Mouse (Mus musculus): Measurements from ENCODE around the gene Rab11fip3. TPM values are rescaled to one million over a fixed set of nuclear protein-coding genes. Genes with fewer than 3 reads are reported as not detected.

Rab11fip3 gene
- polyA plus RNA-seq, 2 experiments from 2014 or later: 1.8 to 2.3 TPM

DNA sequence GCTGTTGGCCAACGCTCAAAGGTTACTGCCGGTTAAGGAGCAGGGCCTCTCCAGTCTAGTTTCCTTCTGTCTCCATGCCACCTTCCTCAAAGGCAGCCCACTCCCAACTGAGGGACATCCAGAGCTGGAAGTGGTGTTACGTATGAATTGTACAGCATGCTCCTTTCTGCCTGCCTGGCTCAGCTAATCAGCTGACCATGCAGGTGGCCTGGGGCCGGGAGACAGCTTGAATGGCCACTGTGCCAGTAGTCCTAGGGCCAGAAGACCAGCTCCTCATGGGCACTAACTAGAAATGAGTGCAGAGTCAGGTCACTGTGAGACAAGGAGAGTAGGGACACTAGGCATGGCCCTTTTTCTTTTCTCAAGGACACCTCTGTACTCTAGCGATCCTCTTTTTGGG, 116.2 kb downstream of the Rab11fip3 start:
- ATAC-seq: no peak

DNA sequence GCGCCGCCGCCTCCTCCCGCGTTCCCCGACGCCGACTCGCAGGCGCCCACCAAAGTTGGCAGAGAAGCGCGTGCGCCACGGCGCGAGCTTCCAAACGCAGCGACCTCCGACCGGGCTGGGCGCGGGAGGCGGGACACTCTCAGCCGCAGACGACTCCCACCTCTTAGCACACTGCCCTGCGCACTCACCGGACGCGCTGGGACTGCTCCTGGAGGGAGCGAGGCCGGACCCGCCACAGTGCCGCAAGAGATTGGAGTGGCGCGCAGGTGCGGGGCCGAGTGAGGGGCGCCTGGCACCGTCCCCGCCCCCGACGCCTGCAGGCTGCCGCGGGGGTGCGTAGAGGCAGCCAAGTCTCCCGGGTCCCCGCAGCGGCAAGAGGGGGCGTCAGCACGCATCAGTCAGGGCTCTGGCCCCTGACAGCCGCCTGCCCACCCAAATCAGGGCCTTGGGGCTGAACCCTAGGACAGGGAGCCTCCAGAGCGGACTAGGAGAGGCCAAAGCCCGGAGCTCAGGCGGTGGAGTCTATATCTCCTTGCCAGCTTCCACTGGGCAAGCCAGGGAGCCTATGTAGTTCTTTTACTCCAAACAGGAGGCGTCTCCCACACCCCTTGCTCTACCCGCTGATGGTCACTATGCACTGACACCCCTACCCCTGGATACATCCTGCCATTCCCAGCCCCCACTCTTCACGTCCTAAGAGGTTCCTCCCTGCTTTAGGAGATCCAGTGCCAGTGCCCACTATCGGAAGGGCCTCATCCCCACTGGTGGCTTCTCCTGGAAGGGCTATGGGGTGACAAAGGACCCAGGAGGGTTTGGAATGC, 117.3 kb downstream of the Rab11fip3 start, which contains the start of gene A930017K11Rik:
TSS of gene A930017K11Rik (minus strand) at position 763 of the 821 bp plus-strand sequence.
- no peak for ATAC-seq

DNA sequence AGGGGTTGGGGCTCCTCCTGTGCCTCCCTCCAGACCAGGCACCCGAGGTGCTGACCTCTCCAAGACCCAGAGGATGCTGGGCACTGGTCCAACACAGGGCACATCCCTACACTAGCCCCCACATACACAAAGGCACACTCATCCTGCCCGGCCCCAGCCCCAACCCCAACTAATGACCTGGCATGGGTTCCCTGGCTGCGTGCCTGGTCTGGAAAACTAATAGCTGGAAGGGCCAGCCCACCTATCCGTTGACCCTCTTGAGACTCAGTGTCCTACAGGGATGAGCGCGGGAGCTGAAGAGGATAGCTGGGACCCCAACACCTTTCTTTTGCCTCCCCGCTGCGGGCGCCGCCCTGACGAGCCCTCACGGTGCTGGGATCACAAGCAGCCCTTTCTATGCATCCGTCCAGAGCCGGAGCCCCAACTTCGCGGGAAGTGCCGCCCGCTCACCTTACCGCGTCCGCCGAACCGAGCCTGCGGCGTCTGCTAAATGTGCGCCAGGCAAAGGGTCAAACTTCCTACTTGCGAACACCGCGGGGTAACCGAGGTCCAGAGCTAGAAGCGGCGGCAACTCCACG, 118.0 kb downstream of the Rab11fip3 start:
- ATAC-seq: no peak

DNA sequence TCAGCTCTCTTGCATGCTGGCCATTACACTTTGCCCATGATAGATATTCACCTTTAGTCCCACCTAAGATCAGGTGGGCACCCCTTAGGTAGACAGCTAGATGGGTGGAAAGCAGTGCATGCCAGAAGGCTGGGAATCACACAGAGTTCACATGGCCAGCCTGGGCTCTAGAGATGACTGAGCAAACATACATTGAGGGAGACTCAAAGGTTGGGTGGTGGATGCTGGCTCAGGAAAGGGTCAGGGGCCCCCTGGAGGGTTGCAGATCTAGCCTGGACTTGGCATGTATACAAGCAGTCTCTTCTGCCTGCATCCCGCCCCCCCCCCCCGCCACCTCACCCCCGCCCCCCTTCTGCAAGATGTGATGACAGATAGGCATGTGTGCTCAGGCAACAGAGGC, 118.6 kb downstream of the Rab11fip3 start:
- no peak for ATAC-seq

DNA sequence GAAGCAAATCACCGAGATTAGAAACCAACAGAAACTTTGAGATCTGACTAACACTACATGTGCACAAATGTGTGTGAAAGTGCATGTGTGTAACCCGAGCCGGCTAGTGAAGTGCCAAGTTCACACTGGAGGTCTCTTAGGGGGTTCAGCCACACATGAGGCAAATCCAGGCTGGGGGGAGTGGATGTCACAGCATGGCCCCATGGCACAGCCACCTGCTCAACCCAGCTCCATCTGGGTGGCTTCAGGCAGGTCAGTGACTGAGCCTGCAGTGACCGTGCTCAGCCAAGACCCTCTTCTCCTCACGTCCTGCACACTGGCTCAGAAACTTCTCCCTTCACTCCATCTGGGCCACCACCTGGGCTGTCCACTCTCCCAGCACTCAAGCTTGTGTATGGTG, 119.4 kb downstream of the Rab11fip3 start:
- no peak for ATAC-seq

DNA sequence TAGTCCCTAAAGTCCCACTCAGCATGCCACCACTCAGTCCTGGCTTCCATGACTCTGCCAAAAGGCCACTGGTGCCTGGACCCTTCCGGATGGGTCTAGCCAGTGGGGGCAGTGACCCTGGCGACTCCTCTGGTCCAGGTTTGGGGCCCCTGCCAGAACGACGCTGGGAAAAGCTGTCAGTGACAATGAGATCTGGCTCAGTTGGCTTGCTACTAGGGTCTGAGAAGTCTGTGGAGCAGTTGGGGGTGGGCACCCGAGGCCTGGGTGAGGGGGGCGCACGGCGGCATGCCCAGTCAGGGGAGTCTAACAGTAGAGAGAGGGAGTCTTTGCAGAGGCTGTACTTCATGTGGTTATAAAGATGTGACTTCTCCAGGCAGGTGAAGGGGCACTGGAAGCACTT, 121.3 kb downstream of the Rab11fip3 start:
- no peak for ATAC-seq

DNA sequence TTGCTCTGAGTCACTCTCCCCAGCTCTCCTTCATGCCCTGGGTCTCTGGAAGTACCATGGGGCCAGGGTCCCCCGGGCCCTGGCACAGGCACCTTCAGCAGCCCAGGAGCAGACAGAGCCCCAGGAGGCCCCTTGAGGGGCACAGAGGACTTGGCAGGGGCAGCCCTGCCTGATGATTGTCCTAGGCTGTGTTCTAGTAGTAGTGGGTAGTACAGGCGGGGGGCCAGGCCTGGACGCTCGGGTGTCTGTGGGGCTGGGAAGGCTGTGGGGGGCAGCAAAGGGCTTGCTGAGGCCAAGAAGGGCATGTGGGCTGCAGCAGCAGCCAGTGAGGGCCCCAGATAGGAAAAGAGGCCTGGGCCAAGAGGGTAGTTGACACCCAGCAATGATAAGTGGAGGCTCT, 121.8 kb downstream of the Rab11fip3 start:
- no peak for ATAC-seq

DNA sequence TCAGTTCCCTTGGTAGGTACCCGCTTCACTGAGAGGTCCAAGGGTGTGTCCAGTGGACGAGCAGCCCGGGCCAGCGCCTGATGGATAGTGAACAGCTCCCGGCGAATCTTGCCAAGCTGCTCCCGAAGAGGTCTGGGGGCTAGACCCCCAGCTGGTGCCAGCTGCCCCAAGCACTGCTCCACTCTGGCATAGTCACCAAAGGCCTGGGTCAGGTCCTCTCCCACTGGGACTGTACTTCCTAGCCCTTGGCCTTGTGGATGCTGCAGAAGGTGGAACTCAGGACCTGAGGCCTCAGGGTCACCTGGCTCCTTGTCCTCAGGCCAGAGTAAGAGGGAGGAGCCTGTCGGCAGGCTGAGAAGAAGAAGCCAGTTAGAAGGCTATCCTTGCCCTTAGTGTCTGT, 122.5 kb downstream of the Rab11fip3 start:
- ATAC-seq: no peak

DNA sequence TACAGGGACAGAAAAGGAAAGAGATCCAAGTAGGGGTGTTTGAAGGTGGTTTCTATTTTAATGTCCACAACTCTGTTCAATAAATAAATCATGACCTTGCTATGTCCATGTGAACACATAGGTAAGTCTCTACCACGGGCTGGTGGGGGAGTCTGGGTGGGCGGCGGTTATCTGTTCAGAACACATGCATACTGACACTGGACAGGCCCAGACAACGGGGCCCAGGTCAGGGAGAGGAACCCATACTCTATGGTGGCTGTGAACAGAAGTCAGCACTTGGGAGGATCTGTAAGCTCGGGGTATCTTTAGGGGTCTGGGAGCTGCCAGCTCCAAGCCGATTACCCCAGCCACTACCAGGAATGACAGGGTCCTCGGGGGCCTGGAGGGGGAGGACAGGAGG, 123.0 kb downstream of the Rab11fip3 start:
- ATAC-seq: no peak

DNA sequence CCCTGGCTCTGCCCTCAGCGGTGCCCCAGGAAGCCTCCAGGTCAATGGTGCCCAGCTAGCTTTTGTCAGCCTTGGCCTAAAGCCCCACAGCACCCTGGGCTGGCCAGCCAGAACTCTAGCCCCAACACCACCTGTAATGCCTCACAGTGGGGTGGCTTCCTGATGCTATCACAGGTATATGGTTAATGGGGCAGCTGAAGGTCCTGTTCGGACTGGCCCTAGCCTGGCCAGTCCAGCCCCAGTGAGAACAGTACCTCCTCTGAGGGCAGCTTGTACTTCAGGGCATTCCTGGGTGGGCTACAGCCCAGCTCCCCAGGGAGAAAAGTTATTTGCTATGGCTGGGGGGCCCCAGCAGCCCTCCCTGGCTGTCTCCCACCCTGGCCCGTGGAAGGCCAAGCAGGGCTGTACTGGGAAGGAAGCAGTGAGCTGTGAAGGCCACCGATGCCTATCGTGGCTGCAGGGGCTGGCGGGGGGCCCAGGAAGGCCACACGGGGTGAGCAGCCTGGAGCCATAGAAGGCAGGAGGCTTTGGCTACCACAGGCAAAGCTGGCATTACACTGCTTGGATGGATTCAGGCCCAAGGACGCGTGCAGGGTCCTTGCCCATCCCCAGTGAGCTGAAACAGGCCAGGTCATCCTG, 123.7 kb downstream of the Rab11fip3 start:
- no peak for ATAC-seq

DNA sequence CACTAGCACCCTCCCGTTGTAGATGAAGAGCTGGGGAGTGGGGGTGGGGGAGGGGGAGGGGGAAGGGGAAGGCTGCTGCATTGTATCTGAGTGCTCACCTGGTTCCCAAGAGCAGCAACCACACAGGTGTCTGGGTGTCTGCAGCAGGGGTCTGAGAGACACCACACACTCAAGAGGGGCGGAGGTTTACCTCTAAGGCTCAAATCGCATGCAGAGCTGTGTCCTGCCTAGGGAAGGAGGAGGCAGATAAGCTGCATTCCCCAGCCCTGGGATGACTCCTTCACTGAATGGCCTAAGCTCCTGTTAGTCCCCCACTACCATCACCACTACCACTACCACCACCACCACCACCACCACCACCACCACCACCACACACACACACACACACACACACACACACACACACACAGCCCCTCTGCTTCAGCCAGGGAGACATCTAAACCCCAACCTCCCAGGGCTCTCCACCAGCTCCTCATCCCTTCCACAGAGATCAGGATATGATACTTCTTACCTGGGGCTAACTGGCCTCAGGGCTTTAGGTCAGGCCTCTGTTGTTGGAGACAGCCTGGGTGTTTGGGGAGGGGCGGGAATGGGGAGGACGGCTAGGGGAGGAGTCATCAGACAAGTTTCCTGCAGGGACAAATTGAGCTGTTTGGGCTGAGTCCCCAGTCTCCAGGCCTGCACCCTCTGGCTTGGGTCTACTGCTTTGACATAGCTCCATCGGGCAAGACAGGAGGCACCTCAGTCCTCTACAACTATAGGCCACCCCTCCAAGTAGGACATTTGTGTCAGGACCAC, 124.8 kb downstream of the Rab11fip3 start, which contains the start of the genes Pigq and Nhlrc4:
TSS of gene Pigq (minus strand) at position 571 of the 798 bp plus-strand sequence.
TSS of gene Nhlrc4 (minus strand) at position 596 of the 798 bp plus-strand sequence.
- ATAC-seq: no peak

DNA sequence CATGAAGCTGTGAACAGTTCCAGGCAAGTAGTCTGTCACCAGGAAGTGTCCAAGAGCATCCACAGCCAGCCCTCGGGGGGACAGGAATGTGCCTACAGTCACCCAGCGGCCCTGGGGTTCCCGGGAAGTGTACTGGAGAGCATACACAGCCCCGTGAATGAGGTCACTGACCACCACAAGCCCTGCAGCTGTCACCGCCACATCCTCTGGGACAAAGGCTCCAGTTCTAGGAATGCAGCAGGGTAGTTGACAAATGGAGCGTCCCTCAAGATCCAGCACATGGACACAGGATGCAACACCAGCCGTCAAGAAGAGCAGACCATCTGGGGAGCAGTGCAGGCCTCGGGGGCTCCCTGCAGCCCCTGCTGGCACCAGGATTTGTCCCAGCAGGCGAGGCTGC, 125.6 kb downstream of the Rab11fip3 start:
- no peak for ATAC-seq

DNA sequence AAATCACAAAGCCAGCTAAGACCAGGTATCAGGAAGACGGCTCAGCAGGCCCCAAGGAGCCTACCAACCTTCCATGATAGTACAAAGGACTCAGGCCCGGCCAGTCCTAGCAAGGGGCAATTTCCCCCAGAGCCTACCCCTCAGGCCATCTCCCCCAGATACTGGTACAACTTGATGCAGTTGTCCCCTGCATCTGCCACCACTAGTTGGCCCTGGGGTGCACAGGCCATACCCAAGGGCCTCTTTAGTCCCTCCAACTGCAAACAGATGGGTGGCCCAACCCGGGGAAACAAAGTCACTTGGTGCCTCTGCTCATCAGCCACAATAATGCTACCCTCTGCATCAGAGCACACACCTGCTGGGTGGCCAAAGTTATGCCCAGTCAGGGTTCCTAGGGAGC, 126.1 kb downstream of the Rab11fip3 start:
- ATAC-seq: no peak

DNA sequence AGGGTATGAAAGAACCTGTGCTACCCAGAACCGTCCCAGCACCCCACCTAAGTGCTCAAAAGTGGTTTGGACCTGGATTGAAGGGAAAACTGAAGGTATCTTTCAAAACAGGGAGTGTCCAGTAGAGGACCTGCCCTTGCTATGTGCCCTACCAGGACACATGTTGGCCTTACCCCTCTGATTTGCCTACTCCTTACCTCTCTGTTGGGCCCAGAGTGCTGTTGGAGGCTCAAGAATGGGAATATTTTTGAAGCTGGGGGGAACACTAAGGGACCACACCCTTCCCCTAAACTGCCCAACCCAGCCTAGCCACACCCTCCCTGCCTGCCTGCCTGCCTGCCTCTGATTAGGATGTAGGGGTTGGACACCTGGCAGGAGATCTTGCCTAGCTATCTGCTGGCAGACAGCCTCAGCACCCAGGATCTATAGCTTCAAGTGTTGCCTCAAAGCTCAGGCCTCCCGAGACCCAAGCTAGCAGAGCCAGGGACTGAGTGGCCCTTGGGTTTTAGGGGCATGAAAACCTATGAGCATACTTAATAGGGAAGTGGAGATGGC, 126.7 kb downstream of the Rab11fip3 start:
- no peak for ATAC-seq

DNA sequence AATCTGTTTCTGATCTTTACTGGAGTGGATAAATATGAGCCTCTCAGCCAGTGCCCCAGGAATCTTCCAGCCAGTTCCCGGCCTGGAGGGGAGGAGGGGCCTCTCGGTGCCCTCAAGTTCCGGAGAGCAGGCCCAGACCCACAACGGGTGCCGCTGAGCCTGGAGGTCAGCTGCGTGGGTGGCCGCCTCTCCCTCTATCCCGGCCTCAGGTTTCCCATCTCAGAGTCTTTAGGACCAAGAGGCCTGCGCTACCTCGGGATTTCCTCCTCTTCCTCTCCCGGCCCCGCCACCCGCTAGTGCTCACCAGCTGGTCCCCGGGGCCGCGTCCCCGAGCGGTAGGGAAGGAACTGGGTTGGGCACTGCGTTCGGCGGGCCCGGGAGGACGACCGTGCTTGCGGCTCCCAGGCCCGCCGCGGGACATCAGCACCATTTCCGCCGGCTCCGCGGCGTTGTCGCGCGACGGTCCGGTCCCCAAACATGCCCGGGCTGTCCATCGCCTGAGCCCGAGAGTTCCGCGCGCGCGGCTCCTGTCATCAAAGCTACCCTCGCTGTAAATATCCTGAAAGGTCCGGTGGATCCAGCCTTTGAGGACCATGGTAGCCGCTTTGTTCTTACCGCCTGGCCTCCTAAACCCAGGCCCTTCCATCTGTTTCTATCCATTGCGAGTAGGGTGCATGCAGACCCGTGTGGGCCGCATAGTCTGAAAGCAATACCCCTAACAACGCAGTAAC, 127.7 kb downstream of the Rab11fip3 start:
- ATAC-seq: peak; percentile 72

Other genes starting within 250 kb of the Rab11fip3 start
- gene Wdr24, start 245.9 kb downstream of the Rab11fip3 start, polyA plus RNA-seq (2017; shearing (Covaris generic)): 10 to 100 TPM; 19.4 to 53.9 TPM
- gene Jmjd8, start 240.7 kb downstream of the Rab11fip3 start, polyA plus RNA-seq (2017; shearing (Covaris generic)): 10 to 100 TPM; 22.2 to 42.8 TPM
- 10 to 100 TPM; 75.1 to 75.2 TPM for gene Stub1, start 236.2 kb downstream of the Rab11fip3 start, polyA plus RNA-seq (2017; shearing (Covaris generic))
- not detected for gene Rhbdl1, start 232.3 kb downstream of the Rab11fip3 start, polyA plus RNA-seq (2017; shearing (Covaris generic))
- 1 to 10 TPM in 1 of 2 experiments, under 1 TPM in 1; 0.79 to 1.7 TPM for gene Gm20683, start 227.8 kb downstream of the Rab11fip3 start, polyA plus RNA-seq (2017; shearing (Covaris generic))
- 10 to 100 TPM; 19.1 to 47.0 TPM for gene Rhot2, start 224.7 kb downstream of the Rab11fip3 start, polyA plus RNA-seq (2017; shearing (Covaris generic))
- gene Wdr90, start 208.1 kb downstream of the Rab11fip3 start, polyA plus RNA-seq (2017; shearing (Covaris generic)): 1 to 10 TPM; 3.4 to 6.8 TPM
- gene Mcrip2, start 200.8 kb downstream of the Rab11fip3 start, polyA plus RNA-seq (2017; shearing (Covaris generic)): 1 to 10 TPM; 2.7 to 5.5 TPM
- gene Mettl26, start 194.5 kb downstream of the Rab11fip3 start, polyA plus RNA-seq (2017; shearing (Covaris generic)): 100 to 1,000 TPM in 1 of 2 experiments, 10 to 100 TPM in 1; 82.7 to 124 TPM
- gene Wfikkn1, start 188.7 kb downstream of the Rab11fip3 start, polyA plus RNA-seq (2017; shearing (Covaris generic)): 1 to 10 TPM in 1 of 2 experiments, under 1 TPM in 1; 0.94 to 1.3 TPM
- 1 to 10 TPM; 6.6 to 7.3 TPM for gene Rab40c, start 149.8 kb downstream of the Rab11fip3 start, polyA plus RNA-seq (2017; shearing (Covaris generic))
- 10 to 100 TPM; 27.8 to 49.3 TPM for gene Pigq, start 124.6 kb downstream of the Rab11fip3 start, polyA plus RNA-seq (2017; shearing (Covaris generic))
- gene Nhlrc4, start 124.6 kb downstream of the Rab11fip3 start, polyA plus RNA-seq (2017; shearing (Covaris generic)): not detected
- gene A930017K11Rik, start 117.0 kb downstream of the Rab11fip3 start, polyA plus RNA-seq (2017; shearing (Covaris generic)): not detected
- 1 to 10 TPM; 5.3 to 6.6 TPM for gene Capn15, start 83.8 kb downstream of the Rab11fip3 start, polyA plus RNA-seq (2017; shearing (Covaris generic))
- 10 to 100 TPM; 27.7 to 35.1 TPM for gene Decr2, start 20.8 kb upstream of the Rab11fip3 start, polyA plus RNA-seq (2017; shearing (Covaris generic))
- gene Nme4, start 26.0 kb upstream of the Rab11fip3 start, polyA plus RNA-seq (2017; shearing (Covaris generic)): under 1 TPM; 0.32 to 0.95 TPM
- 1 to 10 TPM; 5.9 to 8.2 TPM for gene Tmem8, start 43.7 kb upstream of the Rab11fip3 start, polyA plus RNA-seq (2017; shearing (Covaris generic))
- gene Mrpl28, start 53.9 kb upstream of the Rab11fip3 start, polyA plus RNA-seq (2017; shearing (Covaris generic)): 100 to 1,000 TPM; 111 to 138 TPM
- 10 to 100 TPM; 13.3 to 17.5 TPM for gene Axin1, start 69.1 kb upstream of the Rab11fip3 start, polyA plus RNA-seq (2017; shearing (Covaris generic))
- not detected for gene Pdia2, start 129.5 kb upstream of the Rab11fip3 start, polyA plus RNA-seq (2017; shearing (Covaris generic))
- gene Rgs11, start 133.4 kb upstream of the Rab11fip3 start, polyA plus RNA-seq (2017; shearing (Covaris generic)): 10 to 100 TPM in 1 of 2 experiments, 1 to 10 TPM in 1; 6.2 to 14.2 TPM
- not detected for gene Arhgdig, start 138.2 kb upstream of the Rab11fip3 start, polyA plus RNA-seq (2017; shearing (Covaris generic))
- gene Fam234a, start 174.7 kb upstream of the Rab11fip3 start, polyA plus RNA-seq (2017; shearing (Covaris generic)): 10 to 100 TPM; 12.6 to 23.0 TPM
- gene Luc7l, start 183.3 kb upstream of the Rab11fip3 start, polyA plus RNA-seq (2017; shearing (Covaris generic)): 10 to 100 TPM; 59.7 to 67.6 TPM

All from CD4-positive, CD25-positive, alpha-beta regulatory T cell, adult 4 months (primary cell).